Mouse (Mus musculus) myocyte (in vitro differentiated cells): ENCODE results near the gene Dusp22. TPM values are rescaled to one million over a fixed set of nuclear protein-coding genes. Genes with fewer than 3 reads are reported as not detected.
A peak's percentile ranks its signal among the peaks of the same experiment; 100 is the strongest.

ENCODE experiments used
- H3K27me3 ChIP-seq: one replicate; pipeline ENCODE4 v1.6.1; 2011; ENCODE audit not compliant: control insufficient read depth, insufficient read depth, insufficient read length
- H3K36me3 ChIP-seq: one replicate; pipeline ENCODE4 v1.6.1; 2011; ENCODE audit not compliant: control insufficient read depth, insufficient read depth
- H3K4me2 ChIP-seq: one replicate; pipeline ENCODE4 v1.6.1; 2011; ENCODE audit warnings: low read depth, control low read depth
- H3K4me3 ChIP-seq: one replicate; pipeline ENCODE4 v1.5.1; 2011; ENCODE audit warnings: mild to moderate bottlenecking, control low read depth, moderate library complexity
- H3K79me2 ChIP-seq: one replicate; pipeline ENCODE4 v1.6.1; 2011; ENCODE audit not compliant: control insufficient read depth, insufficient read depth
- H3ac ChIP-seq: one replicate; pipeline ENCODE4 v1.6.1; 2011; ENCODE audit not compliant: control insufficient read depth, insufficient read length
- CEBPB ChIP-seq: IDR thresholded peaks from 2 replicates; pipeline ENCODE4 v1.6.1; 2011; ENCODE audit warnings: mild to moderate bottlenecking, moderate library complexity; ENCODE audit not compliant: poor library complexity, insufficient read depth, severe bottlenecking
- E2F4 ChIP-seq: IDR thresholded peaks from one replicate; pipeline ENCODE4 v1.6.1; 2011; ENCODE audit warnings: mild to moderate bottlenecking, control low read depth, moderate library complexity; ENCODE audit not compliant: insufficient read depth
- MAX ChIP-seq: IDR thresholded peaks from one replicate; pipeline ENCODE4 v1.6.1; 2011; ENCODE audit warnings: low read depth, mild to moderate bottlenecking, control low read depth
- MYOD1 ChIP-seq, 3 experiments: IDR thresholded peaks; one replicate each; pipeline ENCODE4 v1.6.1; 2011; ENCODE audit warnings: control low read depth in 2 of 3, low read depth in 2 of 3, mild to moderate bottlenecking in 2 of 3, moderate library complexity in 1 of 3; ENCODE audit not compliant: insufficient read length in 2 of 3, control insufficient read depth in 1 of 3
- MYOG ChIP-seq, 3 experiments: IDR thresholded peaks; one replicate each; pipeline ENCODE4 v1.6.1; 2011; ENCODE audit warnings: control low read depth in 2 of 3, low read depth in 2 of 3, mild to moderate bottlenecking in 2 of 3; ENCODE audit not compliant: insufficient read length in 2 of 3, control insufficient read depth in 1 of 3, insufficient read depth in 1 of 3
- POLR2A ChIP-seq: IDR thresholded peaks from one replicate; pipeline ENCODE4 v1.6.1; 2011; ENCODE audit warnings: low read depth, mild to moderate bottlenecking, control low read depth, moderate library complexity; ENCODE audit not compliant: insufficient read length
- POLR2AphosphoS2 ChIP-seq: IDR thresholded peaks from one replicate; pipeline ENCODE4 v1.6.1; 2011; ENCODE audit warnings: low read depth, control low read depth; ENCODE audit not compliant: insufficient read length
- REST ChIP-seq: IDR thresholded peaks from one replicate; pipeline ENCODE4 v1.6.1; 2011; ENCODE audit warnings: mild to moderate bottlenecking, control low read depth, moderate library complexity; ENCODE audit not compliant: insufficient read depth, insufficient read length
- SRF ChIP-seq: IDR thresholded peaks from one replicate; pipeline ENCODE4 v1.6.1; 2011; ENCODE audit warnings: low read depth; ENCODE audit not compliant: control insufficient read depth, insufficient read length
- TCF12 ChIP-seq: IDR thresholded peaks from one replicate; pipeline ENCODE4 v1.6.1; 2011; ENCODE audit warnings: mild to moderate bottlenecking, control low read depth; ENCODE audit not compliant: poor library complexity, insufficient read depth, severe bottlenecking
- TCF3 ChIP-seq: IDR thresholded peaks from one replicate; pipeline ENCODE4 v1.6.1; 2011; ENCODE audit warnings: low read depth, control low read depth; ENCODE audit not compliant: insufficient read length
- USF1 ChIP-seq: IDR thresholded peaks from one replicate; pipeline ENCODE4 v1.6.1; 2011; ENCODE audit warnings: low read depth, mild to moderate bottlenecking, control low read depth, moderate library complexity
- polyA plus RNA-seq: library from polyadenylated mRNA; unstranded; fragments of >200 nt; fragmentation: generic; extraction: Trizol; gene quantifications from one replicate; pipeline ENCODE4 v1.2.1, GENCODE M21; 2012; ENCODE audit warnings: missing spikeins

Dusp22 gene
- 10.4 TPM for polyA plus RNA-seq

GRCm38 (mm10) chr13:30659613-30660505 is at the start of gene Dusp22:
TSS of gene Dusp22 (plus strand) at chr13:30659999.
- peak within 1 kb of the TSS; percentile 78 for H3K4me2 ChIP-seq
- TF ChIP-seq USF1 (no peak), E2F4 (no peak), MYOD1 (IDR thresholded peaks at IDR 0.05; ENCODE audit: control insufficient read depth in 1 of 3, insufficient read length in 2 of 3, low read depth in 2 of 3) (peak in 1 of 3 experiments; percentile 39), POLR2A (peak; percentile 70)
- H3ac ChIP-seq = peak within 1 kb of the TSS; percentile 51
- no peaks in the 10 kb centered on the region for H3K79me2 ChIP-seq
- peak within 1 kb of the TSS; percentile 32 for H3K4me3 ChIP-seq
- no peaks in the 10 kb centered on the region for H3K36me3 ChIP-seq
- no peaks in the 10 kb centered on the region for H3K27me3 ChIP-seq

- no peak overlapping the region for H3K4me2 ChIP-seq
- H3K4me3 ChIP-seq = no peak overlapping the region
- no peaks in the 10 kb centered on the region for H3K79me2 ChIP-seq
- no peak overlapping the region for H3ac ChIP-seq
- peaks cover 6% of the 10 kb centered on the region for H3K27me3 ChIP-seq
- no peaks in the 10 kb centered on the region for H3K36me3 ChIP-seq
- TF ChIP-seq REST (no peak), POLR2AphosphoS2 (no peak), MYOG (IDR thresholded peaks at IDR 0.05; ENCODE audit: control insufficient read depth in 1 of 3, insufficient read depth in 1 of 3, insufficient read length in 2 of 3, low read depth in 2 of 3) (no peak), POLR2A (no peak), USF1 (no peak), MAX (no peak), TCF3 (no peak), MYOD1 (IDR thresholded peaks at IDR 0.05; ENCODE audit: control insufficient read depth in 1 of 3, insufficient read length in 2 of 3, low read depth in 2 of 3) (no peak), TCF12 (no peak), CEBPB (no peak), E2F4 (no peak), SRF (no peak)
Observed at GRCm38 (mm10) chr13:30612079-30612794, 47.6 kb upstream of the Dusp22 start.

DNA sequence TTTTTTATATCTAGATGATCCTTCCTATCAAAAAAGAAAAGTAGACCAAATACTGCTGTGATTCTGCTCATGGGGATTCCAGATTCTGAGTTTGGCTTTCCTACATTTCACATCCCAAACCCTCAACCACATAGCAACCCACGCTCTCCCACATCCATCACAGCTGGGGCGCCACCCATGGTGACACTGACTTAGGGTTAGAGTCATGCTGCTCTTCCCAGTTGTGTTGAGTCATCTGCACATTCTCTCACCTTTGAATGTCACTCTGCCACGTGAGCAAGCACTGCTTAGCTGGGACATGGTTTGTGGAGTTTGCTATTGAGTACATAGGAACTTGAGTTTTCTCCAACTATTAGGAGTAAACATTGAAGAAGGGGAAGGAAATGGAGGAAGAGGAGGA is 40.1 kb upstream of the Dusp22 start:
- TF ChIP-seq SRF = no peak
- TF ChIP-seq TCF3 = no peak
- TF ChIP-seq MYOG (IDR thresholded peaks at IDR 0.05; ENCODE audit: control insufficient read depth in 1 of 3, insufficient read depth in 1 of 3, insufficient read length in 2 of 3, low read depth in 2 of 3) = peak in 1 of 3 experiments; percentile 29
- TF ChIP-seq MYOD1 (IDR thresholded peaks at IDR 0.05; ENCODE audit: control insufficient read depth in 1 of 3, insufficient read length in 2 of 3, low read depth in 2 of 3) = peak in 1 of 3 experiments; percentile 63
- Histone ChIP-seq H3K4me2 (no peak overlapping the region), H3ac (no peak overlapping the region), H3K36me3 (no peaks in the 10 kb centered on the region), H3K79me2 (no peaks in the 10 kb centered on the region), H3K4me3 (no peak overlapping the region), H3K27me3 (no peaks in the 10 kb centered on the region)

- no peaks in the 10 kb centered on the region for H3K27me3 ChIP-seq
- no peak overlapping the region for H3K4me3 ChIP-seq
- no peak overlapping the region for H3K4me2 ChIP-seq
- H3K36me3 ChIP-seq = no peaks in the 10 kb centered on the region
- TF ChIP-seq USF1 (no peak), POLR2AphosphoS2 (no peak), SRF (no peak), MYOG (IDR thresholded peaks at IDR 0.05; ENCODE audit: control insufficient read depth in 1 of 3, insufficient read depth in 1 of 3, insufficient read length in 2 of 3, low read depth in 2 of 3) (no peak), MYOD1 (IDR thresholded peaks at IDR 0.05; ENCODE audit: control insufficient read depth in 1 of 3, insufficient read length in 2 of 3, low read depth in 2 of 3) (no peak), POLR2A (no peak), TCF12 (no peak), CEBPB (no peak), TCF3 (no peak), MAX (no peak), REST (no peak), E2F4 (no peak)
- H3ac ChIP-seq = no peak overlapping the region
- H3K79me2 ChIP-seq = no peaks in the 10 kb centered on the region
Observed at GRCm38 (mm10) chr13:30628195-30629048, 31.4 kb upstream of the Dusp22 start.
